Comparison of ENCODE assay signal across 11 mouse cellular contexts in the genomic region with DNA sequence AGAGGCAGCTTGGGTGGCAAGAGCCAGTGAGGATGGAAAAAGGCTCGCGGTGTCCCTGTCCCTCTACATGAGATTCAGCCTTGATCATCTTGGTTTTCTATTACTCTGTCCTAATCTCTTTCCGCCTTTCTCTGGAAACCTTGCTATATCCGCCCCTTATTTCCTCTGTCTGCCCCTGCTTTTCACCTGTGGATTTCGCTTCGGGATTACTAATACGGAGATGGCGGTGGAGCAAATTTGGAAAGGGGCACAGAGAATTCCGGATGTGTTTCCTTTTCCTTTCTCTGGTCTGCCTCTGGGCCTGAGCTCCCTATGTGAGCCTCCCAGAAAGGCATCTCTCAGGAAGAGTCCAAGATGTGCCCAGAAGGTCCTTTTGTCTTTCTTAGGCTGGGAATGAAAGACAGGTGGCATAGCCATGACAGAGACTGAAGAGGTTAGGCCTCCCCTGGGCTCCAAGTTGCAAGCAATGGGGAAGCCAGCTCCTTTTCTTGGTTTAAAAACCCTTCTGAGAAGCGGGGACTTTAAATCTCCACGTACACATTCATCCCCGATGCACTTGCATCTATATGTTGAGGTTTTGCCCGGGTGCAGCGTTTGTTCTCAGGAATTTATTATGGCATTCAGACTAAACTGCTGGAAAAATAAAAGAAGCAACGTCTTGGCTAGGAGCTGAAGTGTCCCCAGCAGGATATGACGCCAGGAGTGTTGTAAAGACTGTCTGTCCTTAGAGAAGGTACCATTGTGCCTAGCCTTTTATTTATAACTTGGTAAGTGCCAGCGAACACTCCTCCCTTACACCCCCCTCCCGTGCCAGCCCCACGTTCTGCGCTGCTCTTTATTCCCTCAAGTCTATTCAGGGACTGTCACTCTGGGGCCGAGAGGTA. TPM values are rescaled to one million over a fixed set of nuclear protein-coding genes. Genes with fewer than 3 reads are reported as not detected.
A peak's percentile ranks its signal among the peaks of the same experiment; 100 is the strongest.
DNase-seq lines count a peak whose midpoint lies in the region; ATAC-seq and TF ChIP-seq lines count a peak whose summit lies in the region.
"Had no signal": no experiment of that assay in that cellular context is flagged by ENCODE, and none has a peak within 500 bp of the region (broad histone marks: within the 10 kb centered on the region; RNA-seq: fewer than 3 reads in every experiment).

No protein-coding gene starts in this region.

- no peak for TF ChIP-seq CTCF in hindbrain, postnatal 0 days (IDR thresholded peaks at IDR 0.05; ENCODE audit: low read depth)
- no peak for TF ChIP-seq CTCF in midbrain, postnatal 0 days (IDR thresholded peaks at IDR 0.05)

- no peak for DNase-seq in heart, postnatal 25 days (ENCODE audit: low spot score)
- peak; percentile 58 for DNase-seq in embryo, embryonic 11 days
- peak; percentile 27 for DNase-seq in hindbrain, postnatal 0 days (ENCODE audit: low spot score)
- no peak for DNase-seq in midbrain, postnatal 0 days (ENCODE audit: low spot score)
- DNase-seq in ovary, postnatal 36 days (ENCODE audit: low spot score) = no peak
- DNase-seq in adrenal gland, postnatal 4 days (ENCODE audit: low spot score in 2 of 2) = no peak
- DNase-seq in thymus, postnatal 14 days = no peak
- DNase-seq: cerebellum, adult 8-10 months had no signal

- no peak overlapping the region for H3K9ac ChIP-seq in heart, embryonic 15.5 days
- peak overlapping the region; percentile 63; the same call in 1 of the 2 replicates for H3K9ac ChIP-seq in hindbrain, postnatal 0 days (replicated peaks; ENCODE audit: low read length)
- H3K9ac ChIP-seq in midbrain, postnatal 0 days (replicated peaks; ENCODE audit: low read length, poor library complexity, severe bottlenecking) = no peak overlapping the region

- H3K27ac ChIP-seq in heart, embryonic 15.5 days = no peak overlapping the region
- H3K27ac ChIP-seq in hindbrain, postnatal 0 days = peak overlapping the region; percentile 75
- H3K27ac ChIP-seq in midbrain, postnatal 0 days (ENCODE audit: low read depth, low read length) = no peak overlapping the region
- H3K27ac ChIP-seq: macrophage had no signal

- peak overlapping the region; percentile 38 for H3K4me3 ChIP-seq in heart, embryonic 15.5 days
- peak overlapping the region; percentile 51 for H3K4me3 ChIP-seq in hindbrain, postnatal 0 days (ENCODE audit: low read length)
- H3K4me3 ChIP-seq in midbrain, postnatal 0 days (ENCODE audit: low read depth, low read length) = peak overlapping the region; percentile 39

- intact Hi-C loops in heart, postnatal 25 days (cut with DNase I) = no loop called here

- no peaks in the 10 kb centered on the region for H3K36me3 ChIP-seq in heart, embryonic 15.5 days
- H3K36me3 ChIP-seq in hindbrain, postnatal 0 days (ENCODE audit: insufficient read depth, low read length) = no peaks in the 10 kb centered on the region
- H3K36me3 ChIP-seq in midbrain, postnatal 0 days (ENCODE audit: insufficient read depth, low read length) = no peaks in the 10 kb centered on the region

- no peak for ATAC-seq in heart, embryonic 15.5 days (replicated peaks; ENCODE audit: insufficient number of reproducible peaks, insufficient read depth, low FRiP score, low read depth)
- ATAC-seq in hindbrain, postnatal 0 days = no peak
- no peak for ATAC-seq in midbrain, postnatal 0 days (ENCODE audit: low FRiP score)

- 2% methylated on average over 21 of the region's 21 CpGs for WGBS in heart, embryonic 15.5 days
- 6% methylated on average over 21 of the region's 21 CpGs for WGBS in hindbrain, postnatal 0 days
- 10% methylated on average over 21 of the region's 21 CpGs for WGBS in midbrain, postnatal 0 days

- no peaks in the 10 kb centered on the region for H3K9me3 ChIP-seq in heart, embryonic 15.5 days (replicated peaks)
- no peaks in the 10 kb centered on the region for H3K9me3 ChIP-seq in hindbrain, postnatal 0 days (ENCODE audit: low read length)
- no peaks in the 10 kb centered on the region for H3K9me3 ChIP-seq in midbrain, postnatal 0 days (ENCODE audit: low read length)

- peaks cover 16% of the 10 kb centered on the region for H3K4me1 ChIP-seq in heart, embryonic 15.5 days (replicated peaks)
- H3K4me1 ChIP-seq in hindbrain, postnatal 0 days (ENCODE audit: insufficient read depth, low read length) = no peaks in the 10 kb centered on the region
- no peaks in the 10 kb centered on the region for H3K4me1 ChIP-seq in midbrain, postnatal 0 days (ENCODE audit: insufficient read depth, low read length)

- peak overlapping the region; percentile 61 for H3K4me2 ChIP-seq in heart, embryonic 15.5 days
- peak overlapping the region; percentile 58 for H3K4me2 ChIP-seq in hindbrain, postnatal 0 days (ENCODE audit: low read depth, low read length)
- peak overlapping the region; percentile 40 for H3K4me2 ChIP-seq in midbrain, postnatal 0 days (ENCODE audit: low read depth, low read length, poor library complexity, severe bottlenecking)

- peaks cover 97% of the 10 kb centered on the region for H3K27me3 ChIP-seq in heart, embryonic 15.5 days
- H3K27me3 ChIP-seq in hindbrain, postnatal 0 days (ENCODE audit: insufficient read depth, low read length) = peaks cover 28% of the 10 kb centered on the region
- peaks cover 55% of the 10 kb centered on the region for H3K27me3 ChIP-seq in midbrain, postnatal 0 days (ENCODE audit: insufficient read depth, low read length)

RNA-seq across cellular contexts. Expression of a gene that starts 0.7 kb away (rescaled TPM):
- polyA plus RNA-seq in heart, embryonic 15.5 days (2015; fragmentation: Nextera tagmentation; extraction: Ambion mirVana) = 0.08 and 0.15 TPM in 2 replicates
- total RNA-seq in heart, postnatal 25 days (2021) = under 1 TPM in 1 of 2 experiments, not detected in 1; 0.06 TPM
- 8.0 and 11.9 TPM in 2 replicates for total RNA-seq in hindbrain, postnatal 0 days (2014; rRNA removed)
- polyA plus RNA-seq in hindbrain, postnatal 0 days (2015; fragmentation: Nextera tagmentation; extraction: Ambion mirVana) = 14.0 and 14.5 TPM in 2 replicates
- total RNA-seq in midbrain, postnatal 0 days (2014; rRNA removed) = 5.3 and 5.8 TPM in 2 replicates
- polyA plus RNA-seq in midbrain, postnatal 0 days (2015; fragmentation: Nextera tagmentation; extraction: Ambion mirVana) = 4.4 and 4.5 TPM in 2 replicates
- not detected for total RNA-seq in adrenal gland, postnatal 4 days (2021)
- total RNA-seq: hematopoietic stem cell, adult 5-6 weeks had no signal
- polyA plus RNA-seq: macrophage had no signal

Comparison
In these comparisons a context has a peak if more than half of its experiments do, and no peak if none do; other contexts are left out.
1. DNase-seq: peak in embryo, embryonic 11 days (single experiment) and hindbrain, postnatal 0 days (single experiment); none in heart, postnatal 25 days (single experiment), midbrain, postnatal 0 days (single experiment), ovary, postnatal 36 days (single experiment), adrenal gland, postnatal 4 days (0 of 2) and thymus, postnatal 14 days (single experiment).
2. Peak in every context shown above with its lines, with median percentiles within 50 percentile points of each other: H3K4me2 ChIP-seq and H3K4me3 ChIP-seq.